Mouse (Mus musculus): Measurements from ENCODE around the gene Ces2e. TPM values are rescaled to one million over a fixed set of nuclear protein-coding genes. Genes with fewer than 3 reads are reported as not detected.
"Not testable (repeated sequence)": the region's sequence is repeated elsewhere in the genome, so short reads cannot be mapped to it uniquely, and the experiment has no call there.

The Ces2e gene
- 0.15 TPM in 1 of 2 replicates, not detected in the other for polyA plus RNA-seq (2015; fragmentation: Nextera tagmentation; extraction: Ambion mirVana)

DNA sequence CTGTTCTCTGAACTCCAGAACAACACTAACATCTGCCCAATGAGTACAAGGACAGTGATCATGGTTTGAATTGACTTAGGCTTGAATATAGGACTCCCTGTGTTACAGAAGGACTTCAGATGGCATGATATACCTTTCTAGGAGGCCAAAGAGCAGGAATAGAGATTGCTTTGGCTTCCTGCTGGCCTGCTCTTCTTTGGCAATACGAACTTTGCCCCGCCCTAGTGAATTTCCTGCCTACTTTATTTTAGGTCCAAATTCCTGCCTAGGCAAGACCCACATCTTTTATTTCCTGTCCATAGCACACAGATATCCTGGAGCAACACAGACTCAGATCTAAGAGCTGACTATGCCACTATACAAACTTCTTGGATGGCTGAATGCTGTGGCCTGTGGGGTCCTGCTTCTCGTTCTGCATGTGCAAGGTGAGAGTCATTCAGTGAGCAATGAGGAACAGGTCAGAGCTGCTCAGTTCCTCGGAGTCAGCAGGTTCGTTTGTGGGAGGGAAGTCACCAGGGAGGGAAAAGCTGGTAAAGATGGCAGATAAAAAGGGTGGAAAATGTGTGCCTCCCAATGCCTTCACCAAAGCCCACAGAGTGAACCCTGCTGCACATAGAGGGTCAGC lies at the start of gene Ces2e:
Gene Ces2e, plus strand, starts transcription at position 289 of the 625 bp plus-strand sequence.
- WGBS, result 74% methylated on average over 5 of the region's 5 CpGs
- no peak for ATAC-seq (ENCODE audit: borderline replicate concordance, extremely low read depth, low FRiP score, low TSS enrichment)

GRCm38 (mm10) chr8:104886223-104886926 lies 39.7 kb upstream of the Ces2e start:
- not testable (repeated sequence) for H3K9me3 ChIP-seq; H3K4me1 ChIP-seq; H3K9ac ChIP-seq; ATAC-seq (ENCODE audit: borderline replicate concordance, extremely low read depth, low FRiP score, low TSS enrichment); H3K27me3 ChIP-seq; H3K27ac ChIP-seq; H3K4me2 ChIP-seq; H3K36me3 ChIP-seq; H3K4me3 ChIP-seq
- no CpG with 5 or more reads among the region's 4 CpGs for WGBS

More for the DNA sequence above, at the start of gene Ces2e:
- no peaks in the 10 kb centered on the region for H3K4me1 ChIP-seq
- no peak within 1 kb of the TSS for H3K4me3 ChIP-seq
- H3K9me3 ChIP-seq, result no peaks in the 10 kb centered on the region
- H3K9ac ChIP-seq, result no peak within 1 kb of the TSS
- no peaks in the 10 kb centered on the region for H3K27me3 ChIP-seq
- no peak within 1 kb of the TSS for H3K4me2 ChIP-seq
- H3K36me3 ChIP-seq, result no peaks in the 10 kb centered on the region
- no peak within 1 kb of the TSS for H3K27ac ChIP-seq

DNA sequence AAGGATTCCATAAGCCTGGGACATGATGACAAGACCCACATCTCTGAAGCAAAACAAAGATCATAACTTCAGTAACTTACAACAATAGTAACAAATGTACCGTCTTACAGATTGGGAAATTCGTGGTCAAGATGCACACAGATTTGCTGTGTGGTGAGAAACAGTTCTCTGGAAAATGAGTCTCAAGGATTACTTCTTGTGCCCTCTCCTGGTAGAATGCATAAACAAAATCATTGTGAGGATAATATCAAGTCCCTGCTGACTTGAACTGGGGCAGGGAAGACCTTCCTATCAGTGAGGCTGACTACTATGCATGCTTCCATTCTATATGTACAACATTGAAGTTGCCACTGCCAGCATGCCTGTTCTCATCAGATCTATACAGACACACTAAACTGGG lies 24.3 kb upstream of the Ces2e start:
- H3K27me3 ChIP-seq, result no peaks in the 10 kb centered on the region
- H3K9ac ChIP-seq, result no peak overlapping the region
- 79% methylated on average over 2 of the region's 2 CpGs for WGBS
- H3K4me1 ChIP-seq, result no peaks in the 10 kb centered on the region
- no peak overlapping the region for H3K27ac ChIP-seq
- H3K9me3 ChIP-seq, result no peaks in the 10 kb centered on the region
- H3K4me2 ChIP-seq, result no peak overlapping the region
- H3K4me3 ChIP-seq, result no peak overlapping the region
- H3K36me3 ChIP-seq, result no peaks in the 10 kb centered on the region
- ATAC-seq (ENCODE audit: borderline replicate concordance, extremely low read depth, low FRiP score, low TSS enrichment), result no peak

GRCm38 (mm10) chr8:104907111-104907510 lies 18.9 kb upstream of the Ces2e start:
- no peak overlapping the region for H3K4me2 ChIP-seq
- 37% methylated on average over 1 of the region's 1 CpGs for WGBS
- H3K4me1 ChIP-seq, result no peaks in the 10 kb centered on the region
- H3K4me3 ChIP-seq, result no peak overlapping the region
- no peaks in the 10 kb centered on the region for H3K27me3 ChIP-seq
- no peak overlapping the region for H3K9ac ChIP-seq
- ATAC-seq (ENCODE audit: borderline replicate concordance, extremely low read depth, low FRiP score, low TSS enrichment), result no peak
- H3K9me3 ChIP-seq, result no peaks in the 10 kb centered on the region
- H3K36me3 ChIP-seq, result no peaks in the 10 kb centered on the region
- H3K27ac ChIP-seq, result no peak overlapping the region

GRCm38 (mm10) chr8:104909021-104909420 lies 17.0 kb upstream of the Ces2e start:
- H3K27ac ChIP-seq; H3K4me1 ChIP-seq; H3K4me3 ChIP-seq; H3K27me3 ChIP-seq; H3K9ac ChIP-seq; H3K36me3 ChIP-seq; ATAC-seq (ENCODE audit: borderline replicate concordance, extremely low read depth, low FRiP score, low TSS enrichment); H3K4me2 ChIP-seq; H3K9me3 ChIP-seq: not testable (repeated sequence)
- WGBS, result 63% methylated on average over 1 of the region's 1 CpGs

DNA sequence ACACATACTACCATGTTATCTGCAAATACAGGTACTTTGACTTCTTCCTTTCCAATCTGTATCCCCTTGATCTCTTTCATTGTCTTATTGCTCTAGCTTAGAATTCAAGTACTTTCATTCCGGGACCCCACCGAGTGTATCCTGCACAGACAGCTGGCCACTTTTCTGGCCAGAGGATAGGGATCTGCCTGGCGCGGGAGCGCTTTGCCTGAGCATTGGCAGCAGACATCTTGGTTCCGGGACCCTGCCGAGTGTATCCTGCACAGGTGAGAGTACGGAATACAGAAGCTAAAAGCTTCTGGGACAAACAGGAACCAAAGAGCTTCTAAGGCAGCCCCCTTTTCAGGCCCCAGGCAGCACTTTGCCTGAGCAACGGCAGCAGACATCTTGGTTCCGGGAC lies 16.4 kb upstream of the Ces2e start:
- H3K27me3 ChIP-seq; H3K27ac ChIP-seq; H3K4me2 ChIP-seq; H3K36me3 ChIP-seq; H3K9me3 ChIP-seq; H3K4me1 ChIP-seq; ATAC-seq (ENCODE audit: borderline replicate concordance, extremely low read depth, low FRiP score, low TSS enrichment); H3K4me3 ChIP-seq; H3K9ac ChIP-seq: not testable (repeated sequence)
- WGBS, result 93% methylated on average over 10 of the region's 10 CpGs

GRCm38 (mm10) chr8:104927301-104927700 lies 1.2 kb downstream of the Ces2e start:
- Histone ChIP-seq H3K4me2 (no peak overlapping the region), H3K27ac (no peak overlapping the region), H3K27me3 (no peaks in the 10 kb centered on the region), H3K4me3 (no peak overlapping the region), H3K9me3 (no peaks in the 10 kb centered on the region), H3K4me1 (no peaks in the 10 kb centered on the region), H3K9ac (no peak overlapping the region), H3K36me3 (no peaks in the 10 kb centered on the region)
- no peak for ATAC-seq (ENCODE audit: borderline replicate concordance, extremely low read depth, low FRiP score, low TSS enrichment)
- WGBS, result 76% methylated on average over 3 of the region's 3 CpGs

DNA sequence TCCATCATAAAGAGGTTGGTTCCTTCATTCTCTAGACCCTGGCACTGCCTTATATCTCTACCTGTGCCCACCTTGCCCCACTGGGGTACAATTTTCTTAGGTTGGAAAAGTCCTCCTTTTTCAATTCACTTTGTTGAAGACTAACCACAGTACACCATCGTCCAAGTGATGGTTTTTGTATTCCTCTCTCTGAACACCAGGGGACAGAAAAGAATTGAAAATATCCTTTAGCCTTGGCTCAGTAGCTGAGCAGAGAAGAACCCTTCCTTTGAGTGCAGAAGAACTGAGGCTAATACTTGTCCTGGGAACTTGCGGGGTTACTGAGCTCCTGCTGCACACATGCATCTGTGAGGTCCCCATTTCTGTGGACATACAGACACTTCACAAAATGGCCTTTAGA lies 18.6 kb downstream of the Ces2e start:
- H3K4me3 ChIP-seq, result no peak overlapping the region

GRCm38 (mm10) chr8:104947056-104947455 lies 21.0 kb downstream of the Ces2e start, which contains the start of gene Ces2f:
Ces2f (plus strand) TSS chr8:104947356.
- Histone ChIP-seq H3K36me3 (no peaks in the 10 kb centered on the region), H3K4me1 (no peaks in the 10 kb centered on the region), H3K9ac (no peak within 1 kb of the TSS), H3K9me3 (no peaks in the 10 kb centered on the region), H3K4me3 (no peak within 1 kb of the TSS), H3K27ac (no peak within 1 kb of the TSS), H3K4me2 (no peak within 1 kb of the TSS), H3K27me3 (no peaks in the 10 kb centered on the region)
- WGBS, result 73% methylated on average over 4 of the region's 4 CpGs
- ATAC-seq (ENCODE audit: borderline replicate concordance, extremely low read depth, low FRiP score, low TSS enrichment), result no peak

More for the DNA sequence above, 18.6 kb downstream of the Ces2e start:
- WGBS, result 82% methylated on average over 2 of the region's 2 CpGs
- Histone ChIP-seq H3K9me3 (no peaks in the 10 kb centered on the region), H3K27ac (no peak overlapping the region), H3K9ac (no peak overlapping the region), H3K4me2 (no peak overlapping the region), H3K4me1 (no peaks in the 10 kb centered on the region), H3K27me3 (no peaks in the 10 kb centered on the region), H3K36me3 (no peaks in the 10 kb centered on the region)
- no peak for ATAC-seq (ENCODE audit: borderline replicate concordance, extremely low read depth, low FRiP score, low TSS enrichment)

- no peaks in the 10 kb centered on the region for H3K9me3 ChIP-seq
- no peak for ATAC-seq (ENCODE audit: borderline replicate concordance, extremely low read depth, low FRiP score, low TSS enrichment)
- no peak overlapping the region for H3K27ac ChIP-seq
- H3K36me3 ChIP-seq, result no peaks in the 10 kb centered on the region
- 56% methylated on average over 5 of the region's 5 CpGs for WGBS
- H3K27me3 ChIP-seq, result no peaks in the 10 kb centered on the region
- H3K4me2 ChIP-seq, result no peak overlapping the region
- no peaks in the 10 kb centered on the region for H3K4me1 ChIP-seq
- H3K4me3 ChIP-seq, result no peak overlapping the region
- H3K9ac ChIP-seq, result no peak overlapping the region
Observed at GRCm38 (mm10) chr8:104949031-104949430, 23.0 kb downstream of the Ces2e start.

DNA sequence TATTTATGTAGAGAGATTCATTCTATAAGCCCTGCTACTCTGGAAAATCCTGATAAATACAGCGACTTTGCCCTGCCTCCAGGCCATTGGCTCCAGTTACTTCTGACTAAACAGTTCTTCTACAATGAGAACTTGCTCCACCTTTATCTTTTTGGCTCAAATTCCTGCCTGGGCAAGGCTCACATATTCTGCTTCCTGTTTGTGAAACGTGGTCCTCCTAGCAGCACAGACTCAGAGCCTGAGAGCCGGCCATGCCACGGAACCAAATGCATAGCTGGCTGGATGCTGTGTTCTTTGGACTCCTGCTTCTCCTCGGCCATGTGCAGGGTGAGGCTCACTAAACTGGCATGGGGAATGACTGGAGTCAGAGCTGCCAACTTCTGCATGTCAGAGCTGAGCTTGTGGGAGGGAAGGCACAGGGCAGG lies 35.5 kb downstream of the Ces2e start, which contains the start of gene Ces2g:
Gene Ces2g, plus strand, starts transcription at position 182 of the 425 bp plus-strand sequence.
- no peak for ATAC-seq (ENCODE audit: borderline replicate concordance, extremely low read depth, low FRiP score, low TSS enrichment)
- Histone ChIP-seq H3K27me3 (no peaks in the 10 kb centered on the region), H3K4me3 (no peak within 1 kb of the TSS), H3K36me3 (no peaks in the 10 kb centered on the region), H3K9me3 (no peaks in the 10 kb centered on the region), H3K4me1 (no peaks in the 10 kb centered on the region), H3K9ac (no peak within 1 kb of the TSS), H3K4me2 (no peak within 1 kb of the TSS), H3K27ac (no peak within 1 kb of the TSS)
- WGBS, result 49% methylated on average over 5 of the region's 5 CpGs

DNA sequence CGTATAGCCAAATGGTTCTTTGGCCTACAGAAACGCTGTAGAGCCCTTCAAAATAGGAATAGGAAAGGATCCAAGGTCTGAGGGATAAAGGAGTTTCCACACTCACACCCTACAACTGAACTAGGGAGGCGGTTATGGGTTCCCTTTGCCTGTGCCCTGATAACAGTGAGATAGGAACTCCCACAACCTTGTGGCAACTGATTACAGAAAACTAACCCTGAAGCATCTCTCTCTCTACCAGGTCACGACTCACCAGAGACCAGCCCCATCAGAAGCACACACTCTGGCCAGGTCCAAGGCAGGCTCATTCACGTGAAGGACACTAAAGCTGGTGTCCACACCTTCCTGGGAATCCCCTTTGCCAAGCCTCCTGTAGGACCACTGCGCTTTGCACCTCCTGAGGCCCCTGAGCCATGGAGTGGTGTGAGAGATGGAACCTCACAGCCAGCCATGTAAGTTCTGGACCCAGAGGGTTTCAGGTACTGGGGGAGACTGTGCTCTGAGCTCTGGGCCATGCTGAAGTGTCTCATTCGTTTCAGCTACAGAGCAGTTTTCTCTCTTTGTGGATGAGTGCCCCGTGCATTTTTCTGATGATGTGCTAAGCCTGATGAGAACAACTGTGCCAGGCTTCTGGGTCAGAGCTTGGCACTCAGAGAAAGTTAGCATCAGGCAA lies 36.3 kb downstream of the Ces2e start:
- no peaks in the 10 kb centered on the region for H3K36me3 ChIP-seq

More for the DNA sequence above, 36.3 kb downstream of the Ces2e start:
- no peak overlapping the region for H3K27ac ChIP-seq
- H3K4me3 ChIP-seq, result no peak overlapping the region
- ATAC-seq (ENCODE audit: borderline replicate concordance, extremely low read depth, low FRiP score, low TSS enrichment), result no peak
- H3K27me3 ChIP-seq, result no peaks in the 10 kb centered on the region
- H3K4me2 ChIP-seq, result no peak overlapping the region
- H3K4me1 ChIP-seq, result no peaks in the 10 kb centered on the region
- 69% methylated on average over 8 of the region's 8 CpGs for WGBS
- no peaks in the 10 kb centered on the region for H3K9me3 ChIP-seq
- H3K9ac ChIP-seq, result no peak overlapping the region

Data from lung, embryonic 15.5 days (tissue).